Mouse (Mus musculus): ENCODE data around the gene Nlrp10.

DNA sequence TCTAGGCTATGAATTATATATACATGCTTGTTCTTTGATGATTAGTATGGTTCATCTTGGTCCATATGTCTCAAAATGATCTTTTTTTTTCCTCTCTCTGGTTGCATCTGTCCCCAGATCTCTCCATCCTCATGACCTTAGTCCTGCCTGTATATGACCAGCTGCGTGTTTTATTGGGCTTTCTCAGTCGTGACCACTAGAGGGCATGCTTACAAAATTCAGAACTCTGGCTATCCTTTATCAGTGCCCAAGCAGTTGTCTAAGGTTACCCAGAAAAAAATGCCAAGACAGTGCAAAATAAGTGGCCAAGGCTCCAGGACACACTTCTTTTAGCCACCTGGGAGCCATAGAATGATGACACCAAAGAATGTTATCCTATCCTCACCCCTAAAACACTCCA is 14.0 kb upstream of the Nlrp10 start:
- TF ChIP-seq GATA1 (IDR thresholded peaks at IDR 0.05; ENCODE audit: low read length), result no peak
- TF ChIP-seq TAL1 (IDR thresholded peaks at IDR 0.05; ENCODE audit: low read length), result no peak

Data from erythroblast, embryonic 14.5 days (primary cell).